11 mouse cellular contexts compared by ENCODE assay signal in genomic region chr4:57847676-57848075, GRCm38 (mm10).
A peak's percentile ranks its signal among the peaks of the same experiment; 100 is the strongest.
DNase-seq lines count a peak whose midpoint lies in the region; ATAC-seq and TF ChIP-seq lines count a peak whose summit lies in the region.
"Had no signal": no experiment of that assay in that cellular context is flagged by ENCODE, and none has a peak within 500 bp of the region (broad histone marks: within the 10 kb centered on the region; RNA-seq: fewer than 3 reads in every experiment).

No protein-coding gene starts in this region.

- no peak for ATAC-seq in kidney, postnatal 0 days (replicated peaks; ENCODE audit: low FRiP score, low read depth)
- no peak for ATAC-seq in embryonic facial prominence, embryonic 14.5 days (ENCODE audit: low read depth)
- ATAC-seq in hindbrain, embryonic 15.5 days (ENCODE audit: low FRiP score, low read depth) = no peak
- no peak for ATAC-seq in midbrain, embryonic 16.5 days

- WGBS in kidney, postnatal 0 days = 76% methylated on average over 3 of the region's 3 CpGs
- 70% methylated on average over 3 of the region's 3 CpGs for WGBS in embryonic facial prominence, embryonic 14.5 days
- 85% methylated on average over 3 of the region's 3 CpGs for WGBS in hindbrain, embryonic 15.5 days
- WGBS in midbrain, embryonic 16.5 days = 79% methylated on average over 3 of the region's 3 CpGs

- H3K9ac ChIP-seq in kidney, postnatal 0 days (ENCODE audit: low read depth, low read length) = peak overlapping the region; percentile 19; the same call in 1 of the 2 replicates
- no peak overlapping the region for H3K9ac ChIP-seq in embryonic facial prominence, embryonic 14.5 days (ENCODE audit: low read depth, low read length)
- H3K9ac ChIP-seq in hindbrain, embryonic 15.5 days = no peak overlapping the region
- no peak overlapping the region for H3K9ac ChIP-seq in midbrain, embryonic 16.5 days (ENCODE audit: low read depth, low read length)

- H3K9me3 ChIP-seq in kidney, postnatal 0 days (replicated peaks; ENCODE audit: low read length) = no peaks in the 10 kb centered on the region
- H3K9me3 ChIP-seq in embryonic facial prominence, embryonic 14.5 days (ENCODE audit: control insufficient read depth, low read length) = no peaks in the 10 kb centered on the region
- no peaks in the 10 kb centered on the region for H3K9me3 ChIP-seq in hindbrain, embryonic 15.5 days
- no peaks in the 10 kb centered on the region for H3K9me3 ChIP-seq in midbrain, embryonic 16.5 days (replicated peaks; ENCODE audit: control insufficient read depth, low read length, poor library complexity, severe bottlenecking)

- H3K27me3 ChIP-seq in kidney, postnatal 0 days (ENCODE audit: insufficient read depth, low read length) = no peaks in the 10 kb centered on the region
- no peaks in the 10 kb centered on the region for H3K27me3 ChIP-seq in embryonic facial prominence, embryonic 14.5 days (replicated peaks; ENCODE audit: control insufficient read depth, insufficient read depth, low read length)
- 0 out of 2 replicates have a peak, but pooled peaks cover 2% of the 10 kb centered on the region for H3K27me3 ChIP-seq in hindbrain, embryonic 15.5 days
- no peaks in the 10 kb centered on the region for H3K27me3 ChIP-seq in midbrain, embryonic 16.5 days (ENCODE audit: control insufficient read depth, insufficient read depth, low read depth, low read length)

- peak overlapping the region; percentile 83 for H3K27ac ChIP-seq in kidney, postnatal 0 days
- peak overlapping the region; percentile 81 for H3K27ac ChIP-seq in embryonic facial prominence, embryonic 14.5 days (replicated peaks; ENCODE audit: low read depth, low read length)
- peak overlapping the region; percentile 71 for H3K27ac ChIP-seq in hindbrain, embryonic 15.5 days (replicated peaks)
- peak overlapping the region; percentile 36; the same call in 1 of the 2 replicates for H3K27ac ChIP-seq in midbrain, embryonic 16.5 days (ENCODE audit: low read length)
- H3K27ac ChIP-seq: macrophage had no signal

- TF ChIP-seq CTCF in kidney, postnatal 0 days (IDR thresholded peaks at IDR 0.05; ENCODE audit: low read depth) = no peak

- DNase-seq in kidney, postnatal 0 days (ENCODE audit: low spot score) = no peak
- no peak for DNase-seq in kidney, postnatal 10 days
- no peak for DNase-seq in embryonic facial prominence, embryonic 14.5 days (ENCODE audit: low spot score)
- DNase-seq in thymus, postnatal 14 days = no peak
- DNase-seq in thymus, postnatal 10 days (ENCODE audit: low spot score in 2 of 2) = no peak
- no peak for DNase-seq in layer of hippocampus, postnatal 14 days (ENCODE audit: low spot score in 2 of 2)
- DNase-seq: right cerebral cortex, postnatal 14 days had no signal

- H3K4me1 ChIP-seq in kidney, postnatal 0 days (replicated peaks; ENCODE audit: insufficient read depth, low read length) = peaks cover 31% of the 10 kb centered on the region
- H3K4me1 ChIP-seq in embryonic facial prominence, embryonic 14.5 days (ENCODE audit: control insufficient read depth, insufficient read depth, low read length) = peaks cover 44% of the 10 kb centered on the region
- H3K4me1 ChIP-seq in hindbrain, embryonic 15.5 days (replicated peaks) = peaks cover 35% of the 10 kb centered on the region
- peaks cover 5% of the 10 kb centered on the region; the same call in 1 of the 2 replicates for H3K4me1 ChIP-seq in midbrain, embryonic 16.5 days (ENCODE audit: control insufficient read depth, insufficient read depth, low read length)

- peak overlapping the region; percentile 54 for H3K4me2 ChIP-seq in kidney, postnatal 0 days (ENCODE audit: low read length)
- H3K4me2 ChIP-seq in embryonic facial prominence, embryonic 14.5 days (ENCODE audit: low read depth, low read length) = peak overlapping the region; percentile 55
- H3K4me2 ChIP-seq in hindbrain, embryonic 15.5 days = peak overlapping the region; percentile 42
- peak overlapping the region; percentile 22 for H3K4me2 ChIP-seq in midbrain, embryonic 16.5 days (ENCODE audit: low read length)

- no peak overlapping the region for H3K4me3 ChIP-seq in kidney, postnatal 0 days (replicated peaks; ENCODE audit: low read depth, low read length)
- H3K4me3 ChIP-seq in embryonic facial prominence, embryonic 14.5 days (ENCODE audit: low read depth, low read length) = peak overlapping the region; percentile 5; the same call in 1 of the 2 replicates
- H3K4me3 ChIP-seq in hindbrain, embryonic 15.5 days = no peak overlapping the region
- H3K4me3 ChIP-seq in midbrain, embryonic 16.5 days (ENCODE audit: low read depth, low read length) = no peak overlapping the region
- H3K4me3 ChIP-seq: erythroblast, embryonic 14.5 days had no signal

- 0 out of 2 replicates have a peak, but pooled peaks cover 3% of the 10 kb centered on the region for H3K36me3 ChIP-seq in kidney, postnatal 0 days (ENCODE audit: insufficient read depth, low read length)
- no peaks in the 10 kb centered on the region for H3K36me3 ChIP-seq in embryonic facial prominence, embryonic 14.5 days (ENCODE audit: control insufficient read depth, insufficient read depth, low read length)
- no peaks in the 10 kb centered on the region for H3K36me3 ChIP-seq in hindbrain, embryonic 15.5 days
- no peaks in the 10 kb centered on the region for H3K36me3 ChIP-seq in midbrain, embryonic 16.5 days (ENCODE audit: control insufficient read depth, insufficient read depth, low read length)
